Comparison of ENCODE assay signal across 8 mouse cellular contexts in genomic region chr8:82864521-82864818, GRCm38 (mm10). TPM values are rescaled to one million over a fixed set of nuclear protein-coding genes. Genes with fewer than 3 reads are reported as not detected.
DNase-seq lines count a peak whose midpoint lies in the region; ATAC-seq and TF ChIP-seq lines count a peak whose summit lies in the region.

No protein-coding gene starts in this region.

- no peaks in the 10 kb centered on the region for H3K27me3 ChIP-seq in heart, adult 2 months (ENCODE audit: control insufficient read depth, insufficient read depth, low read length)
- peaks cover 5% of the 10 kb centered on the region for H3K27me3 ChIP-seq in CH12.LX (replicated peaks)
- peaks cover 4% of the 10 kb centered on the region; the same call in 1 of the 2 replicates for H3K27me3 ChIP-seq in forebrain, embryonic 10.5 days (ENCODE audit: poor library complexity, severe bottlenecking)
- 0 out of 2 replicates have a peak, but pooled peaks cover 3% of the 10 kb centered on the region for H3K27me3 ChIP-seq in limb, embryonic 13.5 days

- TF ChIP-seq CTCF in heart, adult 2 months (IDR thresholded peaks at IDR 0.05): no peak
- no peak for TF ChIP-seq CTCF in CH12.LX (conservative IDR thresholded peaks at IDR 0.05 in 1 of 2, IDR thresholded peaks at IDR 0.05 in 1 of 2; ENCODE audit: low read depth in 2 of 2, low read length in 2 of 2)
- TF ChIP-seq CTCF in olfactory bulb, adult 2 months (IDR thresholded peaks at IDR 0.05; ENCODE audit: insufficient read depth, low read depth, low read length): no peak

- no peak for TF ChIP-seq RAD21 in CH12.LX (IDR thresholded peaks at IDR 0.05; ENCODE audit: low read depth, low read length)

- in situ Hi-C loops in CH12.LX (cut with MboI; ENCODE audit: low pct_ligation_motif_present, low pct_unique_long_range_greater_than_20kb, low sequenced_read_pairs): loop anchor here (5.0 to 10.0 kb wide), 2 partner anchors 223 to 320 kb away; no protein-coding TSS in a partner anchor

- 3% methylated on average over 10 of the region's 10 CpGs for WGBS in heart, adult 2 months
- WGBS in forebrain, embryonic 10.5 days: 4% methylated on average over 10 of the region's 10 CpGs
- WGBS in limb, embryonic 13.5 days: under 1% methylated on average over 10 of the region's 10 CpGs
- WGBS in olfactory bulb, adult 2 months: 1% methylated on average over 10 of the region's 10 CpGs

- dilution Hi-C loops in CH12.LX (cut with MboI; ENCODE audit: extremely low pct_ligation_motif_present, extremely low pct_unique_long_range_greater_than_20kb, low sequenced_read_pairs): no loop called here

- peak overlapping the region; percentile 81 for H3K4me3 ChIP-seq in heart, adult 2 months
- peak overlapping the region; percentile 40 to 72 (median 67) for H3K4me3 ChIP-seq in CH12.LX (replicated peaks in 1 of 3; ENCODE audit: low read depth in 2 of 3, low read length in 2 of 3, poor library complexity in 1 of 3)
- H3K4me3 ChIP-seq in forebrain, embryonic 10.5 days: peak overlapping the region; percentile 85
- H3K4me3 ChIP-seq in limb, embryonic 13.5 days: peak overlapping the region; percentile 80
- H3K4me3 ChIP-seq in olfactory bulb, adult 2 months (ENCODE audit: insufficient read depth, low read depth, low read length): peak overlapping the region; percentile 87

- intact Hi-C loops in heart, adult 2 months (cut with DNase I): loop anchor here (2.0 to 10.0 kb wide), 6 partner anchors 76 to 480 kb away; partner anchors contain the start of gene Mgat4d
- intact Hi-C loops in heart, postnatal 36 days (cut with DNase I): loop anchor here (2.0 to 5.0 kb wide), 3 partner anchors 74 to 468 kb away; partner anchors contain the start of gene Elmod2

- peak overlapping the region; percentile 88 for H3K27ac ChIP-seq in heart, adult 2 months
- H3K27ac ChIP-seq in CH12.LX (ENCODE audit: insufficient read depth, low read depth): no peak overlapping the region
- H3K27ac ChIP-seq in forebrain, embryonic 10.5 days: peak overlapping the region; percentile 94
- peak overlapping the region; percentile 59; the same call in 1 of the 2 replicates for H3K27ac ChIP-seq in limb, embryonic 13.5 days
- peak overlapping the region; percentile 61; the same call in 1 of the 2 replicates for H3K27ac ChIP-seq in olfactory bulb, adult 2 months (ENCODE audit: insufficient read depth, low read depth, low read length)

- H3K4me2 ChIP-seq in CH12.LX (ENCODE audit: insufficient read depth, low read depth, poor library complexity, severe bottlenecking): peak overlapping the region; percentile 79
- peak overlapping the region; percentile 90 for H3K4me2 ChIP-seq in limb, embryonic 13.5 days (replicated peaks)

- no peaks in the 10 kb centered on the region; the same call in 1 of the 2 replicates for H3K79me2 ChIP-seq in heart, adult 2 months (replicated peaks; ENCODE audit: control insufficient read depth, insufficient read depth, low read length)
- no peaks in the 10 kb centered on the region for H3K79me2 ChIP-seq in CH12.LX (replicated peaks; ENCODE audit: control insufficient read depth, extremely low read depth, insufficient read depth, poor library complexity, severe bottlenecking)

- peaks cover under 1% of the 10 kb centered on the region; the same call in 1 of the 2 replicates for H3K4me1 ChIP-seq in heart, adult 2 months (ENCODE audit: control insufficient read depth, insufficient read depth, low read length)
- H3K4me1 ChIP-seq in CH12.LX (ENCODE audit: control insufficient read depth in 1 of 2, insufficient read depth in 2 of 2): peaks cover 0 to 8% of the 10 kb centered on the region in 2 experiments; a peak in 3 of 4 replicates
- peaks cover 25% of the 10 kb centered on the region for H3K4me1 ChIP-seq in forebrain, embryonic 10.5 days
- peaks cover 21% of the 10 kb centered on the region for H3K4me1 ChIP-seq in limb, embryonic 13.5 days
- H3K4me1 ChIP-seq in olfactory bulb, adult 2 months (ENCODE audit: control insufficient read depth, insufficient read depth, low read length): peaks cover 3% of the 10 kb centered on the region; the same call in 1 of the 2 replicates

- H3K9me3 ChIP-seq in CH12.LX (replicated peaks; ENCODE audit: low read length): no peaks in the 10 kb centered on the region
- no peaks in the 10 kb centered on the region for H3K9me3 ChIP-seq in forebrain, embryonic 10.5 days
- H3K9me3 ChIP-seq in limb, embryonic 13.5 days: no peaks in the 10 kb centered on the region

- TF ChIP-seq POLR2A in heart, adult 2 months (IDR thresholded peaks at IDR 0.05; ENCODE audit: insufficient read depth, low read depth, low read length): no peak
- no peak for TF ChIP-seq POLR2A in CH12.LX (IDR thresholded peaks at IDR 0.05; ENCODE audit: low read depth, low read length)
- TF ChIP-seq POLR2A in olfactory bulb, adult 2 months (IDR thresholded peaks at IDR 0.05; ENCODE audit: insufficient read depth, low read depth, low read length): no peak

- DNase-seq in heart, adult 2 months: peak in 1 of 2 experiments; percentile 54
- DNase-seq in heart, postnatal 36 days: no peak
- no peak for DNase-seq in CH12.LX (ENCODE audit: extremely low read depth)
- no peak for DNase-seq in forebrain, embryonic 10.5 days (ENCODE audit: extremely low spot score, low spot score)
- no peak for DNase-seq in retina, embryonic 14.5 days (ENCODE audit: low spot score)
- DNase-seq in layer of hippocampus, postnatal 25 days (ENCODE audit: extremely low spot score in 1 of 2, low spot score in 1 of 2): no peak

- ATAC-seq in limb, embryonic 13.5 days (ENCODE audit: low FRiP score, low read depth): peak; percentile 38; the same call in 1 of the 2 replicates

- TF ChIP-seq EP300 in heart, adult 2 months (IDR thresholded peaks at IDR 0.05; ENCODE audit: insufficient read depth, low read depth, low read length): no peak
- no peak for TF ChIP-seq EP300 in CH12.LX (IDR thresholded peaks at IDR 0.05; ENCODE audit: low read length)

- no peaks in the 10 kb centered on the region; the same call in 1 of the 2 replicates for H3K36me3 ChIP-seq in heart, adult 2 months (ENCODE audit: control insufficient read depth, insufficient read depth, low read length)
- no peaks in the 10 kb centered on the region for H3K36me3 ChIP-seq in CH12.LX (replicated peaks in 1 of 2; ENCODE audit: control insufficient read depth in 1 of 2, insufficient read depth in 1 of 2, low read length in 1 of 2)
- no peaks in the 10 kb centered on the region for H3K36me3 ChIP-seq in forebrain, embryonic 10.5 days (replicated peaks)
- H3K36me3 ChIP-seq in limb, embryonic 13.5 days: no peaks in the 10 kb centered on the region

- H3K9ac ChIP-seq in heart, adult 2 months (ENCODE audit: low read depth, low read length): peak overlapping the region; percentile 84
- H3K9ac ChIP-seq in CH12.LX (ENCODE audit: insufficient read depth, low read depth): no peak overlapping the region
- peak overlapping the region; percentile 87 for H3K9ac ChIP-seq in limb, embryonic 13.5 days

TF ChIP-seq in CH12.LX, 34 proteins besides CTCF, POLR2A, EP300 and RAD21:
- TF ChIP-seq CHD2 (IDR thresholded peaks at IDR 0.05; ENCODE audit: low read length) (no peak), ZMIZ1 (IDR thresholded peaks at IDR 0.05; ENCODE audit: low read depth, low read length) (no peak)

RNA-seq across cellular contexts. Expression of gene Rnf150, which starts 1.3 kb away (rescaled TPM):
- total RNA-seq in heart, adult 2 months (2021): 10 to 100 TPM; 12.2 to 14.2 TPM
- polyA plus RNA-seq in heart, adult 2 months (2012; rRNA removed): 6.6 and 9.8 TPM in 2 replicates
- total RNA-seq in heart, postnatal 36 days (2021): 10 to 100 TPM; 13.2 to 13.8 TPM
- total RNA-seq in CH12.LX (2012; rRNA removed) (0.08 and 0.13 TPM in 2 replicates), CH12.LX (2014; rRNA removed) (0.32 and 0.39 TPM in 2 replicates)
- 0.31 and 0.50 TPM in 2 replicates for polyA plus RNA-seq in CH12.LX (2012; ENCODE audit: insufficient read length, low read depth)
- 1.3 and 1.6 TPM in 2 replicates for polyA plus RNA-seq in forebrain, embryonic 10.5 days (2016; fragmentation: Nextera tagmentation; extraction: Ambion mirVana)
- 2.1 and 2.4 TPM in 2 replicates for polyA plus RNA-seq in limb, embryonic 13.5 days (2015; fragmentation: Nextera tagmentation; extraction: Ambion mirVana)
- not detected in 2 replicates for polyA plus RNA-seq in olfactory bulb, adult 2 months (2012; ENCODE audit: insufficient read depth, insufficient read length, low replicate concordance, missing spikeins)
- total RNA-seq in layer of hippocampus, postnatal 25 days (2021): 10 to 100 TPM; 39.0 to 46.5 TPM
